Mouse (Mus musculus) myocyte (in vitro differentiated cells): ENCODE results near the gene Armt1.

Experiments used
- CEBPB ChIP-seq: IDR thresholded peaks from 2 replicates; pipeline ENCODE4 v1.6.1; 2011; ENCODE audit warnings: mild to moderate bottlenecking, moderate library complexity; ENCODE audit not compliant: poor library complexity, insufficient read depth, severe bottlenecking
- E2F4 ChIP-seq: IDR thresholded peaks from one replicate; pipeline ENCODE4 v1.6.1; 2011; ENCODE audit warnings: mild to moderate bottlenecking, control low read depth, moderate library complexity; ENCODE audit not compliant: insufficient read depth
- MAX ChIP-seq: IDR thresholded peaks from one replicate; pipeline ENCODE4 v1.6.1; 2011; ENCODE audit warnings: low read depth, mild to moderate bottlenecking, control low read depth
- MYOD1 ChIP-seq, 3 experiments: IDR thresholded peaks; one replicate each; pipeline ENCODE4 v1.6.1; 2011; ENCODE audit warnings: control low read depth in 2 of 3, low read depth in 2 of 3, mild to moderate bottlenecking in 2 of 3, moderate library complexity in 1 of 3; ENCODE audit not compliant: insufficient read length in 2 of 3, control insufficient read depth in 1 of 3
- MYOG ChIP-seq, 3 experiments: IDR thresholded peaks; one replicate each; pipeline ENCODE4 v1.6.1; 2011; ENCODE audit warnings: control low read depth in 2 of 3, low read depth in 2 of 3, mild to moderate bottlenecking in 2 of 3; ENCODE audit not compliant: insufficient read length in 2 of 3, control insufficient read depth in 1 of 3, insufficient read depth in 1 of 3
- POLR2A ChIP-seq: IDR thresholded peaks from one replicate; pipeline ENCODE4 v1.6.1; 2011; ENCODE audit warnings: low read depth, mild to moderate bottlenecking, control low read depth, moderate library complexity; ENCODE audit not compliant: insufficient read length
- POLR2AphosphoS2 ChIP-seq: IDR thresholded peaks from one replicate; pipeline ENCODE4 v1.6.1; 2011; ENCODE audit warnings: low read depth, control low read depth; ENCODE audit not compliant: insufficient read length
- REST ChIP-seq: IDR thresholded peaks from one replicate; pipeline ENCODE4 v1.6.1; 2011; ENCODE audit warnings: mild to moderate bottlenecking, control low read depth, moderate library complexity; ENCODE audit not compliant: insufficient read depth, insufficient read length
- SRF ChIP-seq: IDR thresholded peaks from one replicate; pipeline ENCODE4 v1.6.1; 2011; ENCODE audit warnings: low read depth; ENCODE audit not compliant: control insufficient read depth, insufficient read length
- TCF12 ChIP-seq: IDR thresholded peaks from one replicate; pipeline ENCODE4 v1.6.1; 2011; ENCODE audit warnings: mild to moderate bottlenecking, control low read depth; ENCODE audit not compliant: poor library complexity, insufficient read depth, severe bottlenecking
- USF1 ChIP-seq: IDR thresholded peaks from one replicate; pipeline ENCODE4 v1.6.1; 2011; ENCODE audit warnings: low read depth, mild to moderate bottlenecking, control low read depth, moderate library complexity

GRCm38 (mm10) chr10:4469406-4469805 lies 37.1 kb downstream of the Armt1 start:
- no peak for TF ChIP-seq USF1
- no peak for TF ChIP-seq POLR2A
- TF ChIP-seq MYOG (IDR thresholded peaks at IDR 0.05; ENCODE audit: control insufficient read depth in 1 of 3, insufficient read depth in 1 of 3, insufficient read length in 2 of 3, low read depth in 2 of 3) = no peak
- no peak for TF ChIP-seq MAX
- no peak for TF ChIP-seq TCF12
- TF ChIP-seq SRF = no peak
- no peak for TF ChIP-seq E2F4
- no peak for TF ChIP-seq POLR2AphosphoS2
- no peak for TF ChIP-seq CEBPB
- no peak for TF ChIP-seq MYOD1 (IDR thresholded peaks at IDR 0.05; ENCODE audit: control insufficient read depth in 1 of 3, insufficient read length in 2 of 3, low read depth in 2 of 3)
- no peak for TF ChIP-seq REST
